Mouse (Mus musculus): Measurements from ENCODE around the gene Lrrc32. TPM values are rescaled to one million over a fixed set of nuclear protein-coding genes. Genes with fewer than 3 reads are reported as not detected.

The Lrrc32 gene
- polyA plus RNA-seq, 1 experiment: 17.7 TPM

DNA sequence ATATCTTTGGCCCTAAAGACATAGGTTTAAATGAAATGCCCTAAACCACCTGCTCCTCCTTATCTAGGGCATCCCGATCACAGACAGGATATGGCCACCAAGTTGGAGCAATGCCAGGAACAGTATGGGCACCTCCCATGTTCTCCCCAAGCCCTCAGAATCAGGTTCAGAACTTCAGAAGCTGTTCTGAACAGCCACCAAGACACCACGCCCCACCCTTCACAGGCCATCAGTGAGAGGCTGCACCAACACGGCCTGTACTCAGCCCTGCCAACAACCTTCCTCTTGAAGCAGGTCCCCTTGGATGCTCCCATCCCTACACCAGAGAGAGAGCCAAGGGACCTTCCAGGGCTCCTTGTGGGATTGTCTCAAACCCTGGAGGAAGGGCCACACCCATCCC is 55.5 kb downstream of the Lrrc32 start:
- no peaks in the 10 kb centered on the region for H3K36me3 ChIP-seq (ENCODE audit: control insufficient read depth, insufficient read depth, low read length)
- WGBS: 20% methylated on average over 3 of the region's 3 CpGs
- H3K27me3 ChIP-seq (ENCODE audit: control insufficient read depth, insufficient read depth, low read length): no peaks in the 10 kb centered on the region; the same call in 1 of the 2 replicates
- peaks cover 18% of the 10 kb centered on the region; the same call in 1 of the 2 replicates for H3K4me1 ChIP-seq (ENCODE audit: control insufficient read depth, insufficient read depth, insufficient read length, low read length)
- H3K27ac ChIP-seq (ENCODE audit: insufficient read depth, low read depth, low read length): no peak overlapping the region
- H3K4me3 ChIP-seq (ENCODE audit: low read depth, low read length): no peak overlapping the region
- TF ChIP-seq POLR2A (IDR thresholded peaks at IDR 0.05; ENCODE audit: low read depth, low read length) (no peak), CTCF (IDR thresholded peaks at IDR 0.05; ENCODE audit: extremely low read depth, insufficient read length, insufficient replicate concordance, low read depth, low read length) (no peak)

- Histone ChIP-seq H3K4me3 (ENCODE audit: low read depth, low read length) (no peak overlapping the region), H3K27ac (ENCODE audit: insufficient read depth, low read depth, low read length) (no peak overlapping the region), H3K4me1 (ENCODE audit: control insufficient read depth, insufficient read depth, insufficient read length, low read length) (peaks cover 8% of the 10 kb centered on the region; the same call in 1 of the 2 replicates), H3K36me3 (ENCODE audit: control insufficient read depth, insufficient read depth, low read length) (no peaks in the 10 kb centered on the region), H3K27me3 (ENCODE audit: control insufficient read depth, insufficient read depth, low read length) (no peaks in the 10 kb centered on the region; the same call in 1 of the 2 replicates)
- WGBS: 60% methylated on average over 3 of the region's 3 CpGs
- no peak for TF ChIP-seq CTCF (IDR thresholded peaks at IDR 0.05; ENCODE audit: extremely low read depth, insufficient read length, insufficient replicate concordance, low read depth, low read length)
- TF ChIP-seq POLR2A (IDR thresholded peaks at IDR 0.05; ENCODE audit: low read depth, low read length): no peak
Observed at GRCm38 (mm10) chr7:98548839-98549238, 59.8 kb downstream of the Lrrc32 start.

DNA sequence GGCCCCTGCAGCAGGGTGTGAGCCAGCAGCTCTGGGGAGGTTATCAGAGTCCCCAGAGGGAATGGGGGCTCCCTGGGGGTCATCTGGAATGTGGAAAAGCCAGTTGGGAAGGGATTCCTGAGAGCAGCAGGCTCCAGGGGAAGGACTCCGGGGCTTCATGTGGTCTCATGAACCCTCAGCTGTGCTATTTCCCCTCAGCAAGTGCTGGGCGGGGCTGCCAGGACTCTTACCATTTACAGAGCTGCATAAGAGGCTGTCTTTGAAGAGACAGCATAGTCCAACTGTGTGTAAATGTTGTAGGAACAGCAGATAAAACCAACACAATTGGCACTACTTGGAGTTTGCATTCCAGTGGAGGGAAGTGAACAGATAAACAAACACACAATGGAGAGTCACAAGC is 61.5 kb downstream of the Lrrc32 start:
- Histone ChIP-seq H3K4me1 (ENCODE audit: control insufficient read depth, insufficient read depth, insufficient read length, low read length) (0 out of 2 replicates have a peak, but pooled peaks cover 2% of the 10 kb centered on the region), H3K27ac (ENCODE audit: insufficient read depth, low read depth, low read length) (peak overlapping the region; percentile 84), H3K4me3 (ENCODE audit: low read depth, low read length) (no peak overlapping the region), H3K27me3 (ENCODE audit: control insufficient read depth, insufficient read depth, low read length) (no peaks in the 10 kb centered on the region), H3K36me3 (ENCODE audit: control insufficient read depth, insufficient read depth, low read length) (no peaks in the 10 kb centered on the region)
- WGBS: 33% methylated on average over 2 of the region's 2 CpGs
- TF ChIP-seq POLR2A (IDR thresholded peaks at IDR 0.05; ENCODE audit: low read depth, low read length) (no peak), CTCF (IDR thresholded peaks at IDR 0.05; ENCODE audit: extremely low read depth, insufficient read length, insufficient replicate concordance, low read depth, low read length) (no peak)

GRCm38 (mm10) chr7:98551041-98551440 is 62.0 kb downstream of the Lrrc32 start:
- Histone ChIP-seq H3K4me3 (ENCODE audit: low read depth, low read length) (no peak overlapping the region), H3K4me1 (ENCODE audit: control insufficient read depth, insufficient read depth, insufficient read length, low read length) (0 out of 2 replicates have a peak, but pooled peaks cover 2% of the 10 kb centered on the region), H3K36me3 (ENCODE audit: control insufficient read depth, insufficient read depth, low read length) (no peaks in the 10 kb centered on the region), H3K27ac (ENCODE audit: insufficient read depth, low read depth, low read length) (peak overlapping the region; percentile 84), H3K27me3 (ENCODE audit: control insufficient read depth, insufficient read depth, low read length) (no peaks in the 10 kb centered on the region)
- 35% methylated on average over 3 of the region's 3 CpGs for WGBS
- no peak for TF ChIP-seq CTCF (IDR thresholded peaks at IDR 0.05; ENCODE audit: extremely low read depth, insufficient read length, insufficient replicate concordance, low read depth, low read length)
- no peak for TF ChIP-seq POLR2A (IDR thresholded peaks at IDR 0.05; ENCODE audit: low read depth, low read length)

Other genes starting within 250 kb of the Lrrc32 start
- gene Acer3, start 168.1 kb upstream of the Lrrc32 start, polyA plus RNA-seq (2012; rRNA removed): 1.4 and 4.2 TPM in 2 replicates
- gene Tsku, start 128.0 kb upstream of the Lrrc32 start, polyA plus RNA-seq (2012; rRNA removed): 34.0 and 55.0 TPM in 2 replicates
- not detected in 2 replicates for gene Gucy2d, start 48.9 kb upstream of the Lrrc32 start, polyA plus RNA-seq (2012; rRNA removed)
- 5.8 and 15.0 TPM in 2 replicates for gene Emsy, start 167.5 kb downstream of the Lrrc32 start, polyA plus RNA-seq (2012; rRNA removed)
- gene Thap12, start 213.8 kb downstream of the Lrrc32 start, polyA plus RNA-seq (2012; rRNA removed): 2.1 and 3.3 TPM in 2 replicates